Mouse (Mus musculus) CH12.LX (cell line): ENCODE results near the gene Nod1. TPM values are rescaled to one million over a fixed set of nuclear protein-coding genes. Genes with fewer than 3 reads are reported as not detected.

Source experiments
- DNase-seq: peaks from one replicate; pipeline ENCODE4 v3.0.0-alpha.2; 2013; ENCODE audit errors: extremely low read depth
- H3K27ac ChIP-seq: 2 replicates; pipeline ENCODE4 v1.5.1; 2012; ENCODE audit warnings: low read depth, mild to moderate bottlenecking, control low read depth, moderate library complexity; ENCODE audit not compliant: insufficient read depth
- H3K27me3 ChIP-seq: replicated peaks from 2 replicates; pipeline ENCODE3; 2012; ENCODE audit warnings: inconsistent platforms
- H3K36me3 ChIP-seq, 2 experiments: replicated peaks in 1 of 2; 2 replicates each; pipeline versions ENCODE3 to v1.6.1; 2012; ENCODE audit warnings: inconsistent platforms in 1 of 2, low read length in 1 of 2, mild to moderate bottlenecking in 1 of 2, mixed read lengths in 1 of 2, moderate library complexity in 1 of 2; ENCODE audit not compliant: control insufficient read depth in 1 of 2, insufficient read depth in 1 of 2
- H3K4me1 ChIP-seq, 2 experiments: 2 replicates each; pipeline ENCODE4 v1.6.1; 2012; ENCODE audit warnings: inconsistent platforms in 1 of 2, moderate library complexity in 1 of 2; ENCODE audit not compliant: insufficient read depth in 2 of 2, control insufficient read depth in 1 of 2
- H3K4me2 ChIP-seq: 2 replicates; pipeline ENCODE4 v1.6.1; 2012; ENCODE audit warnings: low read depth, mild to moderate bottlenecking, control low read depth; ENCODE audit not compliant: poor library complexity, insufficient read depth, severe bottlenecking
- H3K4me3 ChIP-seq, 3 experiments: fragments of 150-350 bp in 1 of 3; sonication (generic) in 1 of 3; replicated peaks in 1 of 3; 2 replicates each; pipeline versions ENCODE3 to v1.5.1; 2011 to 2012; ENCODE audit warnings: low read depth in 2 of 3, low read length in 2 of 3, mild to moderate bottlenecking in 2 of 3, moderate library complexity in 2 of 3, control low read depth in 1 of 3, improper control_type of control experiment in 1 of 3, inconsistent platforms in 1 of 3, mixed read lengths in 1 of 3; ENCODE audit not compliant: poor library complexity in 1 of 3
- H3K79me2 ChIP-seq: replicated peaks from 2 replicates; pipeline ENCODE4 v1.6.1; 2012; ENCODE audit warnings: mild to moderate bottlenecking, moderate library complexity; ENCODE audit not compliant: control insufficient read depth, poor library complexity, insufficient read depth, severe bottlenecking; ENCODE audit errors: extremely low read depth
- H3K9ac ChIP-seq: 2 replicates; pipeline ENCODE4 v1.6.1; 2012; ENCODE audit warnings: low read depth, mild to moderate bottlenecking, control low read depth, moderate library complexity; ENCODE audit not compliant: insufficient read depth
- H3K9me3 ChIP-seq: replicated peaks from 2 replicates; pipeline ENCODE3; 2012; ENCODE audit warnings: low read length, inconsistent platforms, mixed read lengths
- CHD1 ChIP-seq: IDR thresholded peaks from 2 replicates; pipeline ENCODE4 v1.6.1; 2012; ENCODE audit warnings: low read depth, low read length, improper control_type of control experiment, inconsistent platforms
- E2F4 ChIP-seq: IDR thresholded peaks from 2 replicates; pipeline ENCODE4 v1.6.1; 2011; ENCODE audit warnings: low read depth, low read length, improper control_type of control experiment; ENCODE audit not compliant: insufficient replicate concordance
- EP300 ChIP-seq: IDR thresholded peaks from 2 replicates; pipeline ENCODE4 v1.6.1; 2011; ENCODE audit warnings: low read length, improper control_type of control experiment
- IRF4 ChIP-seq: IDR thresholded peaks from 2 replicates; pipeline ENCODE4 v1.6.1; 2014; ENCODE audit warnings: low read depth, mild to moderate bottlenecking, inconsistent platforms, low read length, improper control_type of control experiment
- JUN ChIP-seq: IDR thresholded peaks from 2 replicates; pipeline ENCODE4 v1.6.1; 2011; ENCODE audit warnings: low read depth, mild to moderate bottlenecking, low read length, improper control_type of control experiment, moderate library complexity; ENCODE audit not compliant: insufficient read depth
- MAFK ChIP-seq: IDR thresholded peaks from 2 replicates; pipeline ENCODE4 v1.6.1; 2011; ENCODE audit warnings: low read length, improper control_type of control experiment; ENCODE audit not compliant: insufficient replicate concordance
- MAZ ChIP-seq: IDR thresholded peaks from 2 replicates; pipeline ENCODE4 v1.6.1; 2012; ENCODE audit warnings: low read depth, mild to moderate bottlenecking, inconsistent platforms, low read length, improper control_type of control experiment, moderate library complexity
- MYC ChIP-seq: IDR thresholded peaks from 2 replicates; pipeline ENCODE4 v1.6.1; 2011; ENCODE audit warnings: low read depth, mild to moderate bottlenecking, improper control_type of control experiment, low read length
- NELFE ChIP-seq: IDR thresholded peaks from 2 replicates; pipeline ENCODE4 v1.6.1; 2011; ENCODE audit warnings: low read depth, low read length, improper control_type of control experiment
- NRF1 ChIP-seq: IDR thresholded peaks from 2 replicates; pipeline ENCODE4 v1.6.1; 2014; ENCODE audit warnings: low read depth, mild to moderate bottlenecking, inconsistent platforms, low read length, improper control_type of control experiment, moderate library complexity
- RAD21 ChIP-seq: IDR thresholded peaks from 2 replicates; pipeline ENCODE4 v1.6.1; 2011; ENCODE audit warnings: low read depth, mild to moderate bottlenecking, low read length, improper control_type of control experiment, moderate library complexity
- RCOR1 ChIP-seq: conservative IDR thresholded peaks from 2 replicates; pipeline ENCODE4 v1.6.1; 2012; ENCODE audit warnings: low read depth, mild to moderate bottlenecking, inconsistent platforms, low read length, improper control_type of control experiment
- SIN3A ChIP-seq: IDR thresholded peaks from 2 replicates; pipeline ENCODE4 v1.6.1; 2012; ENCODE audit warnings: low read length, improper control_type of control experiment, inconsistent platforms
- USF1 ChIP-seq: IDR thresholded peaks from 2 replicates; pipeline ENCODE4 v1.6.1; 2014; ENCODE audit warnings: low read depth, mild to moderate bottlenecking, inconsistent platforms, low read length, improper control_type of control experiment
- USF2 ChIP-seq: conservative IDR thresholded peaks from 2 replicates; pipeline ENCODE4 v1.6.1; 2011; ENCODE audit warnings: low read depth, low read length, improper control_type of control experiment
- ZC3H11A ChIP-seq: IDR thresholded peaks from 2 replicates; pipeline ENCODE4 v1.6.1; 2012; ENCODE audit warnings: low read depth, mild to moderate bottlenecking, inconsistent platforms, low read length, improper control_type of control experiment
- ZNF384 ChIP-seq: IDR thresholded peaks from 2 replicates; pipeline ENCODE4 v1.6.1; 2012; ENCODE audit warnings: low read depth, low read length, improper control_type of control experiment, inconsistent platforms
- dilution Hi-C: fragments of 300-500 bp; cut with MboI; formaldehyde crosslinking; loops from 2 replicates; pipeline ENCODE4 v1.14.3; 2020; ENCODE audit warnings: low sequenced_read_pairs; ENCODE audit not compliant: extremely low pct_unique_long_range_greater_than_20kb, extremely low pct_ligation_motif_present
- in situ Hi-C: fragments of 300-500 bp; cut with MboI; formaldehyde crosslinking; loops from 3 replicates; pipeline ENCODE4 v1.14.3; 2019; ENCODE audit warnings: low sequenced_read_pairs, low pct_ligation_motif_present, low pct_unique_long_range_greater_than_20kb, mixed read lengths
- polyA plus RNA-seq: library from polyadenylated mRNA; unstranded; fragments of >175 nt; gene quantifications from 2 replicates; pipeline ENCODE4 v1.2.1, GENCODE M21; 2012; ENCODE audit warnings: low read depth; ENCODE audit not compliant: insufficient read length
- total RNA-seq, 2 experiments: library from RNA; depleted of rRNA; stranded (reverse); fragments of 300-350 nt in 1 of 2; fragments of >200 nt in 1 of 2; gene quantifications; 2 replicates each; pipeline ENCODE4 v1.2.3; 2012 to 2014

Nod1 gene
- total and polyA plus RNA-seq, 3 experiments, result 0.29 to 0.46 (median 0.30) TPM

DNA sequence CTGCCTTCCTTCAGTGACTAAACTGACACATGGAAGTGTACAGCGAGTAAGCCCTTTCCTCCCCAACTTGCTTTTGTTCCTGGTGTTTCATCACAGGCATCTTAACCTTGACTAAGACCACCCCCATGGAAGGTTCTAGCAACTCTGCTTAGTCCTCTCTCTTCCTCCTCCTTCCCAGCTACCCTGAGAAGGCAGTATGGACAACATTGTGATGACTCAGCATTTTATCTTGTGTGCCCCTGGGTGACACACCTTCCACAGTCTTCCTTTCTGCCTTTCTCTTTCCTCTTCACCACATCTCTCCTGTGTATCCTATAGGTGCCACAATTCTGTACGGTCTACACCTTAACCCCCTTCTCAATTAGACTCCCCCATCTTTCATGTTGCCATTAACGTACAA lies 41.8 kb upstream of the Nod1 start:
- in situ Hi-C loops, result loop anchor here (10.0 to 25.0 kb wide), 2 partner anchors 99 to 427 kb away; partner anchors contain the start of genes Fkbp14 and Plekha8

GRCm38 (mm10) chr6:55012516-55012915 lies 40.1 kb upstream of the Nod1 start:
- no peaks in the 10 kb centered on the region for H3K27me3 ChIP-seq
- in situ Hi-C loops, result loop anchor here (10.0 to 25.0 kb wide), 2 partner anchors 98 to 425 kb away; partner anchors contain the start of genes Fkbp14 and Plekha8
- no peak for DNase-seq
- no peak overlapping the region for H3K4me2 ChIP-seq
- no peak overlapping the region for H3K27ac ChIP-seq
- H3K4me3 ChIP-seq, result no peak overlapping the region
- peaks cover 4% of the 10 kb centered on the region for H3K9me3 ChIP-seq
- no peak overlapping the region for H3K9ac ChIP-seq
- dilution Hi-C loops, result no loop called here
- H3K4me1 ChIP-seq, result peaks cover 0 to 20% of the 10 kb centered on the region in 2 experiments; a peak in 3 of 4 replicates
- no peaks in the 10 kb centered on the region for H3K36me3 ChIP-seq
- TF ChIP-seq CHD1, result no peak
- TF ChIP-seq E2F4, result no peak
- TF ChIP-seq USF2, result no peak
- no peak for TF ChIP-seq NRF1
- TF ChIP-seq MAZ, result no peak
- TF ChIP-seq NELFE, result no peak
- no peak for TF ChIP-seq EP300
- TF ChIP-seq ZC3H11A, result no peak
- TF ChIP-seq MYC, result no peak
- no peak for TF ChIP-seq RAD21
- no peak for TF ChIP-seq JUN
- no peak for TF ChIP-seq IRF4
- no peak for TF ChIP-seq SIN3A
- TF ChIP-seq ZNF384, result no peak
- no peaks in the 10 kb centered on the region for H3K79me2 ChIP-seq

More for the DNA sequence above, 41.8 kb upstream of the Nod1 start:
- Histone ChIP-seq H3K79me2 (no peaks in the 10 kb centered on the region), H3K9me3 (peaks cover 4% of the 10 kb centered on the region), H3K36me3 (no peaks in the 10 kb centered on the region), H3K4me3 (no peak overlapping the region), H3K27ac (no peak overlapping the region), H3K4me1 (peaks cover 0 to 22% of the 10 kb centered on the region in 2 experiments; a peak in 3 of 4 replicates), H3K9ac (no peak overlapping the region), H3K4me2 (no peak overlapping the region), H3K27me3 (no peaks in the 10 kb centered on the region)
- DNase-seq, result no peak
- dilution Hi-C loops, result no loop called here
- no peak for TF ChIP-seq USF1
- TF ChIP-seq RCOR1, result no peak
- TF ChIP-seq MAFK, result peak; percentile 95
